Mouse (Mus musculus) thymus, adult 18-20 months (tissue): Measurements from ENCODE around the gene Arhgef12.
"Not testable (repeated sequence)": the region's sequence is repeated elsewhere in the genome, so short reads cannot be mapped to it uniquely, and the experiment has no call there.

ENCODE experiments used
- DNase-seq, 2 experiments: peaks; one replicate each; pipeline ENCODE4 v3.0.0; 2022; ENCODE audit warnings: mixed read lengths in 2 of 2

Arhgef12 gene

DNA sequence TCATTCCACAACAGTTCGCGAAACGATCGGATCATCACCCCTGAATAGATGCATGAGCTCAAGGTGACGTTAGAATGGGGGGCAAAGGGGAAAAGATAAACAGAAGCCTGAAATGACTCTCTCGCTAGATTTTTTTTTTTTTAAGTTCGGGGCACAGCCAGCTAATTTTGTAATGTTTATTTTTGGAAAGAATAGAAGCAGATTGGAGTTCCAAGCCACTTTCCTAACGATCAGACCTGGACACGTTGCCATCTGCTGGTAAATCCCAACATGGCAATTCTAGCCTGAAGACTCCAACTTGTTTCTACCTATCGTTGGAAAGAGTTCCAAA is at the start of gene Arhgef12:
TSS of gene Arhgef12 (minus strand) at position 53 of the 331 bp plus-strand sequence.
- DNase-seq, result no peak

DNA sequence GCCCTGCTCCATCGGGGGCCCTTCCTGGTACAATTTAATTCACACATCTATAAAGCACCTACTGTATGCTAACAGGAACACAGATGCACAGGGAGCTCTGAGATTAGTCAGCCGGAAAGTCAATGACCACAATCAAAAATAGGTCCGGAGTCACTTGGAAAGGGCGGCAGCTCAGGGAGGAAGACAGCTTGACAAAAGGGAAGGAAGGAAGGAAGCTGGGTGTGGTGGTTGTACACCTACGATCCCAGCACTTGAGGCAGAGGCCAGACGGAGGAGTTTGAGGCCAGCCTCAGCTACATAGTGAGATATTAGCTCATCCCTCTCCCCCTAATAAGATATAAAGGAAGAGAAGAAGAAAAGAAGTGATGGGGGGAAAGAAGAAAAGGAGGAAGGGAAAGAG is 48.9 kb upstream of the Arhgef12 start:
- DNase-seq, result no peak

DNA sequence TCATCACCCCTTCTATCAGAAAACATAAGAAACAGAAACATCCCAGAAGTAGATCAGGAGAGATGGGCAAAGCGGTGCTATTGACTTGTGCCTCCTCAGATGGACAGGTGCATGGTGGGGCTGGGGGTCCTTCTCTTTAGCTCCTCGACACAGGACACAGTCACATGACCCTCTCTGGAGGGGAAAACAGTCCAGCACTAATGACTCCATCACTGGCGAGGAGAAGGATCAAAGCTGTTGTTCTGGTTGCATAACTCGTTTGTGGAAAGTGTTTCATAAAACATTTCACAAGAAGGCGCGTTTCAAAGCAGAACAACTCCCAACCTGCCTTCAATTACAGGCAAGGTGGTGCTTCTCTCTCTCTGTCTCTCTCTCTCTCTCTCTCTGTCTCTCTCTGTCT is 44.7 kb upstream of the Arhgef12 start:
- no peak for DNase-seq

DNA sequence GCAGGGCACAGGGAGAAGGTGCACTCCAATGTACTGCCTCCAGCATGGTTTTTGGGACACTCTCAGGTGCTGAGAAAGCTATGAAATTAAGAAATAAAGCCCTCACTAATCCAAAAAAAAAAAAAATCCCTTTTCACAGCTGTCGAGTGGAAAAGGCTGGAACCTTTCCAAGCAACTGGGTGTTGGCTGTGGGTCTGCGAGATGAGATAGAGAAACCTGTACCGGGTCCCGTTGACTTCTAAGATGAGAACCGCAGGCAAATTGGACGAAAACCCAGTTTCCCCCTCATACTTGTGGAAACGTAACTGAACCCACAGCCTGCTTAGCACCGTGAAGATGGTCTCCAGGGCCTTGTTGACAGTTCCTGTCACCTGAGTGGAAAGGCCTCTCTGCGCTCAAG is 43.9 kb upstream of the Arhgef12 start:
- no peak for DNase-seq

DNA sequence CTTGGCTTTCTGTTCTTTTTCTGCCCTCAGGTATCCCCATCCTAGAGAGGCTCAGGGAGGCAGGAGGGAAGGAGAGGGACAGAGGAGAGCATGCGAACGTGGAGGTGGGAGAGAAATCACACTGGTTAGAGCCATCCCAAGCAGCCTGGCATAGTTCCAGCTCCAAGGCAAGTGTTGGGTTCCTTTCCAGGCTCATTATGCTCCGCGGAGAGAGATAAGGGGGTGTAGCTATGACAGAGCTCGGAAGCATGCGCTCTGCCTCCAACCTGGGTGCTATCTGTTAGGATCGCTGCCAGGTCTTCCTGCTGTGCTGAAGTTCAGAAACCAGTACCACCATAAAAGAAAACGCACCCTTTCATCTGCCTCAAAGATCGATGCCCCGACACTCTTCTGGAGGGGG is 43.0 kb upstream of the Arhgef12 start:
- no peak for DNase-seq

DNA sequence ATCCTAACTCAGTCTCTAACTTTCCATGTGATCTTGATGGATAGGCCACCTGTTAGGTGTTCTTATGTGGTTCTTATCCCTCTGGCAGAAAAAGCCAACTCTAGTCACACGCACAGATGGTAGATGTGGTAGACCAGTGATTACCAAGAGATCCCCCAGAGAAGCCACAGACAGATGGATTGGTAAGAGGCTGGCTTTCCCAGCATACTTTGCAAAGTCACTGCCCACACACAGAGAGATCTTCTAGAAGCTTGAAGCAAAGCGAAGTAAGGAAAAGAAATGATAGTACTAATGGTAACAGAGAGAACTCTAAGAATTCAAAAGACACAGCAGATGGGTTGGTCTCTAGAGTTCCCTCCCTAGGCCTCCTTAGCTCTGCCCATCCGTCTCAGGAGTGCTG is 42.5 kb upstream of the Arhgef12 start:
- DNase-seq, result no peak

DNA sequence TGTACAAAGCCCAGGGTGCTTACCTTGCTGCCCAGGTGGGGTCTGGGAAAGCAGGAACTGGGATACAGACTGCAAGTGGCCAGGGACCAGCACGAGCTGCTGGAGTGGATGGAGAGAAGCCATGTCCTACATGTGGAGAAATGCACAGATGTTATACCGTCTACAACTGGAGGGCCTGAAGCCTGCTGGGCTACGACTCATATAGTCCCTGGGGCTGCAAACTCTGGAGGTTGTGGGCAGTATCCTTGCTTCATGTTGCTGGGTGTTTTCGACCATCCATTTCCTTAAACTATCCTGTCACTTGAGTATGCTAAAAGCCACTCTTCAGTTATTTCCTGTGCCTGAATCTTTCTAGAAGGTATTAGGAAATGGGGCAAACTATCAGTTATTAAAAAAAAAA is 38.2 kb upstream of the Arhgef12 start:
- DNase-seq, result no peak

DNA sequence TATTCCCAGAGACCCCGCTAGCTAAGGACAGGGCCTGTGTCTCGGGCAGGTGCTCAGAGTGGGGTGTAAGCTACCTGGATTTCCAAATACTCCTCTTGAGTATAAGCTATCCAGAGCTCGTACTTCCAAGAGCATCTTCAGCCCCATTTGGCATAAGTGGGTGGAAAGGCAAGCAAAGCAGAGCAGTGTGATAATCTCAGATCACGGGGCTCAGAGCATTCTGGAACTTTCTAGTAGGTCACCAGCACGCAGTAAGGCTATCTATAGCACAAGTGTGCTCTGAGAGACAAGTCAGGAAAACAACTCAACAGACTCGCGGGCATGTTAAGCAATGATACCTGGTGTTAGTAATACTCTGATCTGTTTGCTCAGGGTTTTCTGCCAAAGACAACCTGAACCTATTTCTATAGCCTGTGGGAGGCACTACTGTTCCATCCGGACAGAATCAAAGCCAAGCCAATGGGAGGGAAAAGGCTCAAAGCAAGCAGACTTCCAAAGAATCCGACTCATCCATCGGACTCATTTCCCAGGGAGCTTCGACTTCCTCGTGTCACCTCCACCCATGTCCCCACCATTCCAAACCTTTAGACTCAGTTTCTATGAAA is 37.3 kb upstream of the Arhgef12 start:
- DNase-seq, result no peak

DNA sequence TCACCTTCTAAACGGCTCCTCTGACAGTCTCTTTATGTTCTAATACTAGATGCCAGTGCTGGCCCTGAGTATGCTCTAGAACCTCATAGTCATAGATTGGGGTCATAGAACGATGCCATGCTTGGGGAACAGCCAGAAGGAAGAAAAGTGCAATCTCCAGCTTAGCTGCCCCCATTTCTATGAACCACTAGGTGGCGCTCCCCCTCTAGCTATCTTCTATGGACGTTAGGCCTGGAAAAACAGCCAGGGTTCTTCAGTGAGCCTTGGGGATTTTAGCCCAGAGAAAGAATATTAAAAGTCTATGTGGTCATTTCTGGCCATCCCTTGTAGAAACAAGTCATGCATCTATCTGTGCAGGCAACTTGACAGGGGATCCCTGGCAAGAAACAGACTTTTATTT is 34.8 kb upstream of the Arhgef12 start:
- peak in 1 of 2 experiments; percentile 5 for DNase-seq

DNA sequence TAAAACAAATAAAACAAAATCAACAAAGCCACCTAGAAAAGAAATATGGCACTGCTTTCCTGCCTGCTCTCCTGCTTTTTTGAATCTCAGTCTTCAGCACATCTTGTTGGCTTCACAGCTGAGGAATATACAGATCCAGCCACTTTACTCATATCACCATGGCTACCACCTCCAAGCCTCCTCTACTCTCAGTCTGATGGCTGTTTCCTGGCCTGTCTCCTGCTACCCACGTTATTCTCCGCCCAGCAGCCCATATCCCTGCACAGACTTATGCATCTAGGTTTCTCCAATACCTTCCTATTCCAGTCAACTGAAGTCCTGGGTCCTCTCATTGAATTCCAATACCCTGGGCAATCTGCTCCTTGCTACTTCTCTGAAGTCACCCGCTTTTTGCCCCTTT is 26.5 kb upstream of the Arhgef12 start:
- DNase-seq, result no peak

DNA sequence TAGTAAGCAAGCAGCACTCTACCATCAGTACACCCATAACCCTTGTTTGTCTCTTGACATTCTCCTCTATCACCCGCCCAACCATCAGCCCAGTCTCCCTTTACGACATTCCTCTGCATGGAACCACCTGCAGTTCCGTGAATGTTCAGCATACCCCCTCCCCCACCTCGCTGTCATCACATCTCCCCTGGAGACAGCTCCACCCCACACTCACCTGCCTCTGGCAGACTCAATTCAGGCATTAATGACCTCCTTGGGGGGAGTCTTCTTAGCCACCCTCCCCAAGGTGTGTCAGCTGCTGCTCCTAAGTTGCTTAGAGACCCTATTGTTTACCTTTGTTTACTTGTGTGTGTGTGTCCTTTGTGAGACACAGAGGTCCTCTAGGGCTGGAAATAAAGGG is 25.3 kb upstream of the Arhgef12 start:
- DNase-seq, result no peak

DNA sequence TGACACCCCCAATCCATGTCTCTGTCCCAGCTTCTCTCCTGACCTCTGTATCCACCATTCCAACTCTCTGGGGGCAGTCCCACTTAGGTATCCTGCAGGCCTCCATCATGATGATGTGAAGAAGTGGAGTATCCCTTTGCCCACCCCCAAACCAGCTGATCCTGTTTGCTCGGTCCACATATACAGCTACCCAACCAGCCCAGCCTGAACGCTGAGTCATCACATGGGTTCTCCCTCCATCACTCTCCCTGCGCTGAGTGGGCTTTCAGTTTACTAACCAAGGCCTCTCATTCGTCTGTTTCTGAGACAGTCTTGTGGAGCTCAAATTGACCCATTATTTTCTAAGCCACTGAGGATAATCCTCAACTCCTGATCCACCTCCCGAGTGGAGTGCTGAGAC is 24.9 kb upstream of the Arhgef12 start:
- DNase-seq, result no peak

DNA sequence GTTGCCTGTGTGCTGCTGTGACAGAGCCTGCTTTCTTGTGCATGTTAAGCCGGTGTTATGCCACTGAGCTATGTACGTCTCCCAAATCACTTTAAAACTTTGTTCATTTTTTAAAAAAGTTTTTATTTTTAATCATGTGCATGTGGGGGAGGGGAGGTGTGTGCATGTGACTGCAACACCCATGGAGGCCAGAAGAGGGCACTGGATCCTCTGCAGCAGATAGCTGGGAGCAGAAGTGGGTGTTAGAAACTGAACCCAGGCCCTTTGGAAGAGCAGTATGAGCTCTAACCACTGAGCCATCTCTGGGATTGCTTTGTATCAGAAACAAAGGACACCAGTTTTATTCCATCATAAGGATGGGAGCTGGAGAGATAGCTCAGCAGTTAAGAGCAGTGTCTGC is 23.6 kb upstream of the Arhgef12 start:
- DNase-seq, result no peak

DNA sequence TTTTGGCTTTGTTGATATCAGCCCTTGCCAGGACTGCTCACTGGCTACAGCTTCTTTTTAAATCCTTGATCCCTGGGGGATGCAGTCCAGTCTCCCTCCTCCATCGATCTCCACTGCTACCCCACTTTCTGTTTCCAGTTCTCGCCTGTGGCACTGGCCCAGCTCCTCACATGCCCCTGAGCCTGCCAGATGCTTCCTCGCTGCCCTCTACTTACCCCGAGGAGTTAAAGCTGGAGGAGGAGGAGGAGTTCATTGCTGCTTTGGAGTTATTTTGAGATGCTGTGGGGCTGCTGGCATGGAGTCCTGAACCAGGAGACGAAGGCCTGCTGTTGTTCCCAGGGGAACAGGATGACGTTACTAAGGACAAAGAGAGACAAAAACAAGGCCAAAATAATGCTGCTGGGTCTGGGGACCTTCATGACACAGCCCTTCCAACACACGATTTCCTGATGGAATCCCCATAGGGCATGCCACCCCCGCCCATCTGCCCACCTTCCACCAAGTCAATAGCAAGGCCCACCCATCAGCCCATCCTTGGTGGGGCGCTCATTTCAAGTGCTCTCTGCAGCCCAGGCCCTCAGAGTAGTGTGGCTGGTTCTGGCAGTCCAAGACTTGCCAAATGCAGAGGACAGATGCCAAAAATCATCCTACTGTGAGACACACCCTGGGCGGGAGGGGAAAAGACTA is 20.2 kb upstream of the Arhgef12 start:
- no peak for DNase-seq

DNA sequence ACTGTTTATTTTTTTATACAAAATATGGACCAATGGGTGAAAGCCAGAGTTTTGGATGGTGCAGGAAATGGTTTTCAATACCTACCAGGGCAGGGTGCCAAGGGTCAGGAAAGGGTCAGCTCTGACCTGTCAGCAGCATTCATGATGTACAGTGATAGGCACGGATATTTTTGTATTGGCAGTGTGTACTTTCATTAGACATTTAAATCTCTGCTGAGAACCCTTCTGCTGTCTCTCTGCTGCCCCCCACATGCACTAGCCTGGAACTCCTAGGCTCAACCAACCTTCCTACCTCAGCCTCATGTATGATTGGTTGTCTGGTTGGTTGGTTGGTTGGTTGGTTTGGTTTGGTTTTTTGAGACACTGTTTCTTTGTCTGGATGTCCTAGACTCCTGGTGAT is 15.3 kb upstream of the Arhgef12 start:
- DNase-seq, result no peak

DNA sequence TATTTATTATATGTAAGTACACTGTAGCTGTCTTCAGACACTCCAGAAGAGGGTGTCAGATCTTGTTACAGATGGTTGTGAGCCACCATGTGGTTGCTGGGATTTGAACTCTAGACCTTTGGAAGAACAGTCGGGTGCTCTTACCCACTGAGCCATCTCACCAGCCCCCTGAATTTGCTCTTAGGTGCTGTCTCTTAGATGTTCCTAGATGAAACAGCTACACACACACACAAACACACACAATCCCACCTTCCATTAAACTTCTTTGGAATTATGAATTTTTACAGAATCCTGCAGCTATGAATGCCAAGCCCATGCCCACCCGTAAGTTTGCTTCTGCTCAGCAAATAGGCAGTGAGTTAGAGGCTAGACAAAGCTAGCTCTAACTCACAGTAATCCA is 14.9 kb upstream of the Arhgef12 start:
- not testable (repeated sequence) for DNase-seq

DNA sequence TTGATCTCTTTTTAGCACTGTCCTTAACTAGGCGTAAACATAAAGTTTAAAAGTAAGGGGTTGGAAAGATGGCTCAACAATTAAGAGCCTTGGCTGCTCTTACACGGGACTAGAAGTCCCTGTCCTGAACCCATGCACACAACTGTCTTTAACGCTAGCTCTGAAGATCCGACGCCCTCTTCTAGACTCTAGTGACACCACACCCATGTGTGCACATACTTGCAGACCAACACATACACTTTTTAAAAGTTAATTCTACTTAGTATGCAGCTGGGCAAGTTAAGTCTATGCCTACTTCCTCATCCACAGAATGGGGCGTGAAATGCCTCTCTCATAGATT is 9.9 kb upstream of the Arhgef12 start:
- no peak for DNase-seq

DNA sequence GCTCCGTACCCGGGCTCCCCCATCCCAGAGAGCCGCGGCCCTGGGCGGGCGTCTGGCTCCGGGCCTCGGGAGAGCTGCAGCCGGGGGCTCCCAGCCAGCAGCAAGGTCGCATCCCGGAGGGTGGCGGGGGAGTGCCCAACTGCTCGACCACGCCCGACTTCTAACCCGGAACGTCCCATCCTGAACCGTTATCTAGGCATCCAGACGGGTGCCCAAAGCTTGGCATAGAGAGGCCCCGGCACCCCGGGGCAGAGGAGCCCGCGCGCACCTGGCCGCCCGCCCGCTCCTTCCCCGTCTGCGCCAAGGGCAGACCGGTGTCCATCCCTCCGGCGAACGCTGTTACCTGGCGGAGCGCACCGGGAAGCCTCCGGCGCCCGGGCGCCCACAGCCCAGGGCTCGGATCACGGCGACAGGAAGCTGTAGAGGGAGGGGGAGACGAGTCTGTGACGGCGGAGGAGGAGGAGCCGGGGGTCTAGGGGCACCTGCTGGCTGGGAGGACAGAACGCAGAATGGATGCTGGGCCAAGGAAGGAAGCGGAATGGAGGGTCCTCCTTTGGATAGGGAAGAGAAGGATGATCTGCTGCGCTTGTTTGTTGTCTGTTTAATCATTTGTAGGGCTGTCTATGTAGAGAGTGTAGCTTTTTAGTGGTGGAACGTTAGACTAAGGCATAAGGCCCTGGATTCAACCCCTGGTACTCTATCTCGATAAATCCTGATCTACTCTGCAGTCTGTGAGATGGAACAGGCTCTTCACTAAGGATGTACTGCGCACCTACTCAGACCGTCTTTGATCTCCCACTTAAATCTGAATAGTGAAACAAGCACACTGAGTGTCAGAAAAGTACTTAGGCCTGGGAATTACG is 9.3 kb upstream of the Arhgef12 start, which contains the start of gene Tmem136:
TSS of gene Tmem136 (minus strand) at position 437 of the 863 bp plus-strand sequence.
- DNase-seq, result peak in 1 of 2 experiments; percentile 12

DNA sequence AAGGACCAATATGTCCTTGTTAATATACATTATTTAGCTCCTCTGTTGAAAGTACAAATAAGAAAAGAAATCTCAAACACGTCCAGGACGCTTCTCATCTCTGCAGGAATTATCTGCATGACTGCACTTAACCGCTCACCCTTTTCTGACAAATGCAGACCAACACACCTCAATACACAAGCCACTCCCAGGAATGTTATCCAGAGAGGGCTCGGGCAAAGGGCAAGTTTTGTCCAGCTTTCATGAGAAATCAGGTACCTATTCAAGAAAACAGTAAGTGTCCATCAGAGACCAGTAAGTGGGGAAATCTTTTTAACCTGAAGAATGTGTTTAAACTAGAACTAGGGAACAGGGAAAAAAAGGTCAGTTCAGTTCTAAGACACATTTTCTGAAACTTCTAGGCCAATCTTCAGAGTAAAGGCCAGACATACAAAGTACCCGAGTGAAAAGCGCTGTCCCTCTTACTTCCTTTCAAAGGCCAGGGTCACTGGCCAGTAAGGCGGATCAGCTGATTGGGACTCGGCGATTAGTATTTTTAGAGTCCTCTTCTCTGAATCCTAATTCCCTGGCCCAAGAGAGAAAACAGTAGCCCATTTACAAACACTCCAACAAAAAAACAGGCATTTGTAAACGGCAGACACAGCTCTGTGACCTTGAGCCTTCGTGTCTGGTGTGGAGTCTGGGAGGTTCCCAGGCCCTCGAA is 8.5 kb upstream of the Arhgef12 start:
- no peak for DNase-seq

DNA sequence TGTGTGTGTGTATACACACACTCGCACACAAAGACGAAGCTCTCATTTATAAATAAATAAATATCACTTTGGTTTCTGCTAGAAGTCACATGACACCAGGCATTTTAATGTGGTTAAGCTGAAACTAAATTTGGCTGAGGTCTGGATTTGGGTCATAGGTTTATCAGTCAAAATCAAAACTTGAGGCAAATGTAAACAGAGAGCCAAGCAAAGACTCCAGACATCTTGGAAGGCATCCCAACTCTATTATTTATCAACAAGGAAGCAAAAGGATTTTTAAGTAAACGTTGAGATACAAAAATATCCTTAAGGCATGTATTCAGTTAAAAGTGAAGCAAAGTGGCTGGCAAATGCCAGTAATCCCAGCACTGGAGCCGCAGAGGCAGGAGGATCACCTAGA is 7.8 kb upstream of the Arhgef12 start:
- no peak for DNase-seq

DNA sequence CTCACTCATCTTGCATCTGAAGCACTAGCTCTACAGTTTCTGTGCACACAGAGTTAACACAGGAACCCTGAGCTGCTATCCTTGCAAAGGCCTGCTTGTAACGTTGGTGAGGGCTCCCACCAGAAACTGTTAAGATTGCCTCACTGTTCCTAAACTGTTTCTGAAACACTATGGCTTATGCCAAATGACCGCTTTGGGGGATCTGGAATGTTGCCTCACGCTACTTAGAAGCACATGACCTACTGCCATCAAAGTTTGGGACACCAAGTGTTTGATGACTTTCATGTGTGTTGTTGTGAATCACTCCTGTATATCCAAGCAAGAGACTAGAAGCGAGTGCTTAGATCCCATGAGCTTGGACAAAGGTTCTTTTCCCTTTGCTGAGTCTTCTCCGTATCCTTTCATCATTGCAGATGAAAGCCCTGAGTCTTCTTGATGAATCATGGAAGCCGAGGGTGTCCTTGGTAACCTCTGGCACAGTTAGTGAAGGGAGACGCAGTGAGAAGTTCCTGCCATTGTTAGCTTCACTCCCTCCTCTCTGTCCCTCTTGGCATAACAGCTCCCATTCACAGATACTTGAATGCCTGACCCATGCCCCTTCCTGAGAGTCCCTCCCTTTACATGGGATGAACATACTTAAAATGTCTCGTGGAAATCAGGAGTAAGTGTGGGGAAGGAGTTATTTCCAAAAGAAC is 3.4 kb upstream of the Arhgef12 start:
- no peak for DNase-seq

DNA sequence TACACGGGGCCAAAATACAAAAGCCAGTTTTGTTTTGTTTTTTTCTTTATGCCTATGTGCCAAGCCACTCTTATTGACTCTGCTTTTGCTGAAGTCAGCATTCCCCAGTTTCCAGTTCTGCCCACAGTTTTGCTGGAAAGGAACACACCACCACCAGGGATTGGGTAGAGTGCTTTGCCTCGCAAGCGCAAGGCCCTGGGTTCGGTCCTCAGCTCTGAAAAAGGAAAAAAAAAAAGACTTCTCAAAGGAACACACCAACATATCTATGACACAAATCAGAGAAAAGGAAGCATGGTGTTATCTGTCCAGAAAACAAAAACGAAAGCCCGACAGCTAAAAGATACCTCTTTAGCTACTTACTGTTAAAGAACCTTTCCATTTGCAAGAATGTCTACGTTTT is 2.1 kb upstream of the Arhgef12 start:
- DNase-seq, result no peak

DNA sequence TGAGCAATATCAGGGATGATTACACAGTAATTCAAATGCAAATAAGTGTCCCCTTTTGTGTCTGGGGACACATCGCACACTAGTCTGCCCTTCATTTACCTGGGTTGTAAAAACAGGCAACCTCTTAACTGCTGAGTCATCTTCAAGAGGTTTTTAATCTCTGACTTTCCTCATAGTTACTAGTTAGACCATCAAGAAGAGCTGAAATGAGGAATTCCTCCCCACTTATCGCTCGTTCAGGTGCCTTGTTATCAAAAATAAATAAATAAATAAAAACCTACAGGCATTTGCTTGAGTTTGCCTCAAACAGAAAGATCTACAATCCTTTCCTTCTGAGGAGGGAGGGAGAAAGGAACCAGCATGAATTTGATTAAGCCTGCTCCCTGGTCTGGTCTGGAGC is 1.7 kb upstream of the Arhgef12 start:
- DNase-seq, result no peak
